Mouse (Mus musculus) brain, embryonic 14.5 days (tissue): ENCODE data around the gene Zcchc9.

ENCODE experiments used
- CTCF ChIP-seq: fragments of 200-500 bp; IDR thresholded peaks from 2 replicates; pipeline ENCODE4 v1.5.1; 2012; ENCODE audit warnings: inconsistent platforms, mild to moderate bottlenecking, moderate library complexity, borderline replicate concordance; ENCODE audit not compliant: insufficient read depth, insufficient read length; ENCODE audit errors: extremely low read depth
- POLR2A ChIP-seq: fragments of 200-500 bp; IDR thresholded peaks from 2 replicates; pipeline ENCODE4 v1.6.1; 2012; ENCODE audit warnings: mild to moderate bottlenecking, inconsistent platforms, borderline replicate concordance; ENCODE audit not compliant: poor library complexity, insufficient read depth, insufficient read length, severe bottlenecking; ENCODE audit errors: extremely low read depth

GRCm38 (mm10) chr13:91826066-91826465 lies 18.6 kb upstream of the Zcchc9 start:
- TF ChIP-seq CTCF (no peak), POLR2A (no peak)
